Mouse (Mus musculus): Measurements from ENCODE around the gene Csnk1d. TPM values are rescaled to one million over a fixed set of nuclear protein-coding genes. Genes with fewer than 3 reads are reported as not detected.

Gene Csnk1d
- polyA plus RNA-seq, 1 experiment from 2014 or later, result 134 TPM

DNA sequence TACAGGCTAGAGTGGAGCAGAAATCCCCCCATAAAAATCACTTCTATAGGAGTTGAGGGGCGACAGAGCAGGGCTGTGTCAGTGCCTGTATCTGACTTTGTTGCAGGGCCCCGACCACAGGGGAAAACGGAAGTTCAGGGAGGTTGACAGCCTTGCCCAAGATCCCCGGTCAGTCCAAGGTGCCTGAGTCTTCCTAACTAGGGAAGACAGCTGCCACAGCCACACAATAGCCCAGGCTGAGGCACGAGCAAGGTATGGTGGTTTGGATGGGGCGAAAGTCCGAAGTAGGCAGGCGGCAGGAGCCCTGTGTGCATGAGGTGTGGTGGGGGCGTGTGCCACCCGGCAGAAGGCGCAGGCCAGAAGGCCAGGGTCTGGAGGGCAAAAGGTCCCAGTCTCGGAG, 42.8 kb downstream of the Csnk1d start, which contains the start of gene Slc16a3:
Gene Slc16a3 (plus strand): TSS at position 153 of the 400 bp plus-strand sequence.
- Histone ChIP-seq H3K36me3 (peaks cover 15% of the 10 kb centered on the region), H3K27me3 (ENCODE audit: insufficient read depth, poor library complexity, severe bottlenecking) (0 out of 2 replicates have a peak, but pooled peaks cover 3% of the 10 kb centered on the region), H3K4me1 (replicated peaks) (peaks cover 54% of the 10 kb centered on the region), H3K27ac (peak within 1 kb of the TSS; percentile 93), H3K9me3 (no peaks in the 10 kb centered on the region), H3K4me3 (peak within 1 kb of the TSS; percentile 73)
- no peak for DNase-seq (ENCODE audit: low spot score)
- WGBS, result 31% methylated on average over 12 of the region's 12 CpGs

DNA sequence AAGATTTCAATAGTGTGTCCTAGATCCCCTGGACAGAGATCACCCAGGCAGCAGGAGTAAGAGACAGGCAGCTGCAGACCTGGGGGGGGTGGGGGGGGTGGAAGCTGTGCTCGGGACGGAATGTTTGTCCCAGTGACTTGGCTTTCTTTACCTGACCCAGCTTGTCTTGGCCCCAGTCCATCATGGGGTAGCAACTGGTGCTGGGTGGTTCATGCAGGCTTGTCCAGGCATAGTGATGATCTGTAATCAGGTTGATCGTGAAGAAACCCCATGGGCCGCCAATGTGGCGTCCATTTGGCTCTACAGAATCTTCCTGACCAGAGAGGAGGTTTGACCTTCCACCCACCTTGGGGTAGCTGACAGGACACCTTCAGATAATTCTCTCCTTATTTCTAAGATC, 45.2 kb downstream of the Csnk1d start:
- Histone ChIP-seq H3K4me3 (no peak overlapping the region), H3K4me1 (replicated peaks) (peaks cover 33% of the 10 kb centered on the region), H3K27ac (no peak overlapping the region), H3K36me3 (no peaks in the 10 kb centered on the region), H3K9me3 (no peaks in the 10 kb centered on the region), H3K27me3 (ENCODE audit: insufficient read depth, poor library complexity, severe bottlenecking) (0 out of 2 replicates have a peak, but pooled peaks cover 3% of the 10 kb centered on the region)
- 92% methylated on average over 5 of the region's 5 CpGs for WGBS
- no peak for DNase-seq (ENCODE audit: low spot score)

DNA sequence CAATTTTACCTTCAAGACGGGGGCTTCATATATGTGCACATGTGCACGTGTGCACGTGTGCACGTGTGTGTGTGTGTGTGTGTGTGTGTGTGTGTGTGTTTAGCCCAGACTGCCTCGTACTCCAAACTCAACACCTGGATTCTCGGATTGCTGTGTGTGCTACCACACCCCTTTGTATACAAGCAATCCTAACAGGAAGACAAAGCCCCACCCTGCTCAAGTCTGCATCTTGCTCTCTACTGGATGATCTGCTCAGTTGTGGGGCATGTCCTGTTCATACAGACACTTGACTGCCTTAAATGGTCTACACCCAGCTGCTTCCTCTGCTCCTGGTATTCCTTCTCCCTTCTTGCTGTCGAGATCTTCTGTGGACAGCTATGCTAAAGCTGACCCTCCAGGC, 45.9 kb downstream of the Csnk1d start:
- DNase-seq (ENCODE audit: low spot score), result no peak
- Histone ChIP-seq H3K36me3 (no peaks in the 10 kb centered on the region), H3K27me3 (ENCODE audit: insufficient read depth, poor library complexity, severe bottlenecking) (0 out of 2 replicates have a peak, but pooled peaks cover 3% of the 10 kb centered on the region), H3K4me3 (no peak overlapping the region), H3K9me3 (no peaks in the 10 kb centered on the region), H3K27ac (no peak overlapping the region), H3K4me1 (replicated peaks) (peaks cover 26% of the 10 kb centered on the region)
- 83% methylated on average over 7 of the region's 7 CpGs for WGBS

DNA sequence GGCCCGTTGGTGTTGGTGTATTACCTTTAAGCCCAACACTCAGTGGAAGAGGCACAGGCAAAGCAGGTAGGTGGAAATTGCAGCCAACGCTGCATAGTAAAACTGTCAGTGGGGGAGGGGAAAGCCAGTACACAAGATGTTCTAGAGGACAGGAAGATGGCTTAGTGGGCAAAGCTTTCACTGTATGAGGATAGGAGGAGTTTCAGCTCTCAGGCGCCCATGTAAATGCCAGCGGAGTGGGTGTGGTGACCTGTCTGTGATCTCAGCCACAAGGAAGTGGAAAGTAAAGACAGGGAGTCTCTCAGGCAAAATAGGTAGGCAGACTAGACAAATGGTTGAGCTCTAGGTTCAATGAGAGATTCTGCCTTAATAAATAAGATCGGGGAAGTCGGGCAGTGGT, 50.2 kb downstream of the Csnk1d start:
- Histone ChIP-seq H3K36me3 (no peaks in the 10 kb centered on the region), H3K27me3 (ENCODE audit: insufficient read depth, poor library complexity, severe bottlenecking) (0 out of 2 replicates have a peak, but pooled peaks cover 3% of the 10 kb centered on the region), H3K4me3 (no peak overlapping the region), H3K27ac (no peak overlapping the region), H3K4me1 (replicated peaks) (peaks cover 10% of the 10 kb centered on the region), H3K9me3 (no peaks in the 10 kb centered on the region)
- 88% methylated on average over 6 of the region's 6 CpGs for WGBS
- no peak for DNase-seq (ENCODE audit: low spot score)

DNA sequence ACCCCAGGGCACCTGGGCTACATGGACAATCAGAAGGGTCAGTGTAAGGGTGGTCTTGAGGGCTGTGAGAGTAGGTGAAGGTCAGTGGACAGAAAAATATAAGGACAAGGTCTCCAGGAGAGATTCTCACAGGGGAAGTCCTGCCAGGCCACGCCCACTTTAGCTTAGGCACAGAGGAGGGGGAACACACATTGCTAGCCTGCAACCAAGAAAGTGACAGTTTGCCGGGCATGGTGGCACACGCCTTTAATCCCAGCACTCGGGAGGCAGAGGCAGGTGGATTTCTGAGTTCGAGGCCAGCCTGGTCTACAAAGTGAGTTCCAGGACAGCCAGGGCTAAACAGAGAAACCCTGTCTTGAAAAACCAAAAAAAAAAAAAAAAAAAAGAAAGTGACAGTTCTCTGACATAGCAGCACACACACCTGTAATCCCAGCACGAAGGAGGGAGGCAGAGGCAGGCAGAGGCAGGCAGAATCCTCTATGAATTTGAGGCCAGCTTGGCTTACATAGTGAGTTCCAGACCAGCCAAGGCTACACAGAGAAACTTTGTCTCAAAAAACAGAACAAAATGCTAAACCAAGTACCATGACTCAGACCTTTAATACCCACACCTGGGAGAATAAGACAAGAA, 51.3 kb downstream of the Csnk1d start:
- DNase-seq (ENCODE audit: low spot score), result no peak
- H3K27me3 ChIP-seq (ENCODE audit: insufficient read depth, poor library complexity, severe bottlenecking), result no peaks in the 10 kb centered on the region
- H3K4me3 ChIP-seq, result no peak overlapping the region
- no peaks in the 10 kb centered on the region for H3K36me3 ChIP-seq
- no peak overlapping the region for H3K27ac ChIP-seq
- peaks cover 10% of the 10 kb centered on the region for H3K4me1 ChIP-seq (replicated peaks)
- no peaks in the 10 kb centered on the region for H3K9me3 ChIP-seq
- WGBS, result 58% methylated on average over 6 of the region's 6 CpGs

DNA sequence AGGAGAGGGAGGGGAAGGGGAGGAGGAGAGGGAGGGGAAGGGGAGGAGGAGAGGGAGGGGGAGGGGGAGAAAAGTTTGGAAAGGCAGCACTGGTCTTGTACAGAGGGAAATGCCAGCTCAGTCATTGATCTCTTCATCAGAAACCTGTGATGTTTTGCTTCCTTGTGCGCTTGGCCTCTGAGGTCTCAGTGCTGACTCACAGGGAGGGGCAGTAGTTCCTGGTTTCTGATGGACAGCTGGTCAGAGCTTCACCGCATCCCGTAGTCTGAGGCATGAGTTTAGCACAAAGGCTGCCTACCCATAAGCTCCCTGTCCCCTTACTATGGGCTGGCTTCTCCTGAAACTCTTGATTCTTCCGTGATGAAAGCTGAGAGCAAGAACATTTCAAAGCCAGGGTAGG, 52.3 kb downstream of the Csnk1d start:
- Histone ChIP-seq H3K9me3 (no peaks in the 10 kb centered on the region), H3K36me3 (no peaks in the 10 kb centered on the region), H3K27ac (no peak overlapping the region), H3K4me3 (no peak overlapping the region), H3K4me1 (replicated peaks) (peaks cover 10% of the 10 kb centered on the region), H3K27me3 (ENCODE audit: insufficient read depth, poor library complexity, severe bottlenecking) (no peaks in the 10 kb centered on the region)
- DNase-seq (ENCODE audit: low spot score), result no peak
- WGBS, result 42% methylated on average over 4 of the region's 4 CpGs

DNA sequence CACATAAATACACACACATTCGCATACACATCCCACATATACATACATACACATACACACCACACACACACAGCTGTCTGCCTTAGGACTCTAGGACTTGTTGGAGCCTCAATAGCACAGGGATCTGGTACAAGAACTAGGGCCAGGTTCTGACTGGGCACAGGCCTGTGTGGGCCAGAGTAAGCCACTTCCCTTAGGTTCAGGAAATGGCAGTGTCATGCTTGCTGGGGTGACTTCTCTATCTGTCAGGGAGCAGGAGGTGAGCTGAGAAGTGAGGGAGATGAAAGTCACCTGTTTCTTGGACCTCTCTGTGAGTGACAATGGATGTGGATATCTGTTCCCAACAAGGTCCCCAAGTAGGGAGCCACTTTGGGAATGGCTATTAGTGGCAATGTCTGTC, 53.2 kb downstream of the Csnk1d start:
- H3K4me3 ChIP-seq, result no peak overlapping the region

DNA sequence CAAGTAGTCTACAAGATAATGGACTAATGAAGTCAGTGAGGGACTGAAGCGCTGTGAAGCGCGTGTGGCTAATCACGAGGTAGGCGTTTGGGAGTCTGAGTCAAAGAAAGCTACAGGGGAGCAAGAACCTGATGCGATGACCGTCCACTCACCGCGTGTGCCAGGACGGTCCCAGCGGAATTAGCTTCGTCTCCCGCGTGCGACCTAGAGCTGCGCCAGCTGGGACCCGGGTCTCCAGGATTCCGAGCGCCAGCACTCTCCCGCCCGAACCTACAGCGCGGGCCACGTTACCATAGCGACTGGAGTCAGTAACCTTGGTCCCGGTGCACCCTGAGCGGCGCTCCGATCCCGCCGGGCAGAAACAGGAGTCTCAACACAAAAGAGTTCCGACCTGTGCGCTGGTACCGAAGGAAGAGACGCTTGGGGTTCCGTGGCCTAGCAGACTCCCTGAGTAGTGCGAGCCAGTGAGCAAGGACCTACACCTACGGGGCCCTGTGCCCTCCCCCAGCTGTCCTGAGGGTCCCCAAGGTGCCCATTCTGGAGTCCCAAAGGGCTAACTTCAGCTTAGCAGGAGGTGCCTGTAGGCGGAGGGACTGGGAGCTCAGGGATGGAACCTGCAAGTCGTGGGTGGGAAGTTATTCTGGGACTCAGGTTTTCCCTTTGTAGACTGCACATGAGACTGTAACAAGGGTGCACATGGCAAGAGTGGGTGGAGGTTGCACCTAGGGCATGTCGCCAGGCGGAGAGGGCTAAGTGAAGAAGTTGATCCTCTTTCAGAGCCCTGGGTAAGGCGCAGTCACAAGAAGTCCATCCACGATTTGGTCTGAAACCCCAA, 58.3 kb downstream of the Csnk1d start, which contains the start of gene Ccdc57:
Gene Ccdc57 (minus strand): TSS at position 309 of the 835 bp plus-strand sequence.
- peak within 1 kb of the TSS; percentile 92 for H3K27ac ChIP-seq

More for the DNA sequence above, 53.2 kb downstream of the Csnk1d start:
- 96% methylated on average over 1 of the region's 1 CpGs for WGBS
- H3K27ac ChIP-seq, result no peak overlapping the region
- H3K27me3 ChIP-seq (ENCODE audit: insufficient read depth, poor library complexity, severe bottlenecking), result no peaks in the 10 kb centered on the region
- no peaks in the 10 kb centered on the region for H3K9me3 ChIP-seq
- H3K36me3 ChIP-seq, result no peaks in the 10 kb centered on the region
- H3K4me1 ChIP-seq (replicated peaks), result peaks cover 14% of the 10 kb centered on the region
- DNase-seq (ENCODE audit: low spot score), result no peak

DNA sequence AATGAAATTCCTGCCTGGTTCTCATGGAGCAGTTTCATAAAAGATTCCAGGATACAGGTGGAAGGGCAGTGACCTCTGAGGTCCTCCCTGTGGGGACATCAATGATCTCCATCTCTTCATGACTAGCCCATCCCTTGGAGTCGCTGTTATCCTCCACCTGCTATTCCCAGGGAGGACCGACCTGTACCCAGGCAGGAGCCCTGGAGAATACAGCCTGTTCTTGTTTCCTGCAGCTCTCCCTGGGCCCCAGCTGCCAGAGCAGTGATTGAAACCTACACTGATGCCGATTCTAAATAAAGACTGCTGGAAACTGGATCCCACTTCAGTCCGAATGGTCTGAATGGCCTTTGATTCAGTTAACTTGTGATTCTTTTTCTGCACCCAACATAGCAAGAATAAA, 59.7 kb downstream of the Csnk1d start:
- peaks cover 13% of the 10 kb centered on the region for H3K4me1 ChIP-seq (replicated peaks)
- peaks cover 10% of the 10 kb centered on the region for H3K36me3 ChIP-seq
- no peaks in the 10 kb centered on the region for H3K27me3 ChIP-seq (ENCODE audit: insufficient read depth, poor library complexity, severe bottlenecking)
- H3K27ac ChIP-seq, result no peak overlapping the region
- DNase-seq (ENCODE audit: low spot score), result no peak
- H3K4me3 ChIP-seq, result no peak overlapping the region
- 96% methylated on average over 4 of the region's 4 CpGs for WGBS
- H3K9me3 ChIP-seq, result no peaks in the 10 kb centered on the region

More for the DNA sequence above, 58.3 kb downstream of the Csnk1d start, which contains the start of gene Ccdc57:
- H3K9me3 ChIP-seq, result no peaks in the 10 kb centered on the region
- peaks cover 9% of the 10 kb centered on the region for H3K36me3 ChIP-seq
- H3K27me3 ChIP-seq (ENCODE audit: insufficient read depth, poor library complexity, severe bottlenecking), result no peaks in the 10 kb centered on the region
- DNase-seq (ENCODE audit: low spot score), result peak; percentile 89
- peak within 1 kb of the TSS; percentile 73 for H3K4me3 ChIP-seq
- peaks cover 13% of the 10 kb centered on the region for H3K4me1 ChIP-seq (replicated peaks)
- WGBS, result 9% methylated on average over 44 of the region's 44 CpGs

DNA sequence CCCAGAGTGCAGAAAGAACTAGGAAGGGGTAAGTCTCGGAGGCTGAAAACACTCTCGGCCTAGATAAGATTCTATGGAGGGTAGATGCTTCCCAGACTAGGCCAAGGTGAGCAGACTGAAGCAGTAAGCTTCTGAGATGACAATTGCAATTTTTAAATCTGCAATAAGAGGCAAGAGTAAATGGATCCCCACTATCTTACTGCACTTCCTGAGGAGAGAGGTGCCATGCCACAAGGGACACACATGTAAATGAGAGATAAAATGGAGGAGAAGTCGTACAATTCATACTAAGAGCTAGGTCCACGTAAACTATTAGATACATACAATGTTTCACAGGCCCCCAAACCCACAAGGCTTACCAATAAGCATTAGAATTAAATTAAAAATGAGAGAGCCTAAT, 62.7 kb downstream of the Csnk1d start:
- DNase-seq (ENCODE audit: low spot score), result no peak
- H3K9me3 ChIP-seq, result no peaks in the 10 kb centered on the region
- 91% methylated on average over 4 of the region's 4 CpGs for WGBS
- H3K27me3 ChIP-seq (ENCODE audit: insufficient read depth, poor library complexity, severe bottlenecking), result no peaks in the 10 kb centered on the region
- H3K36me3 ChIP-seq, result peaks cover 40% of the 10 kb centered on the region
- H3K4me3 ChIP-seq, result no peak overlapping the region
- H3K27ac ChIP-seq, result no peak overlapping the region
- H3K4me1 ChIP-seq (replicated peaks), result peaks cover 13% of the 10 kb centered on the region

DNA sequence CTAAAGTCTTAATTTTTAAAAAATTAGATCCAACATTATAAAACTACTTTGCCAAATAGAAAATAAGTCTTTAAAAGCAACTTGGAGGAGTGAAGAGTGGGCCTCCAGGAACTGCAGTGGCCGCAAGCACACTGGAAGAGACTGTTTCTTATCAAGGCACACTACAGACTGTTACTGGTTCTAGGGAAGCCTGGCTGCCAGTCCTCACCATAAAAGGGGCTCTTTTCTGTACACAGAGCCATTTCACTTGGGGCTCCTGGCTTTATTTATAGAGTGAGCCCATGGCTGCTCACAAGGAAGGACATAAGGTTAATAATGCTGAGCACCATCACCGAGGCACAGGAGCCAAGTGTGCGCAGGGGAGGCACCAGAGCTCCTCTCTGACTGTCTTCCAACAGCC, 68.6 kb downstream of the Csnk1d start:
- Histone ChIP-seq H3K27ac (no peak overlapping the region), H3K4me1 (replicated peaks) (no peaks in the 10 kb centered on the region), H3K4me3 (no peak overlapping the region), H3K9me3 (no peaks in the 10 kb centered on the region), H3K27me3 (ENCODE audit: insufficient read depth, poor library complexity, severe bottlenecking) (no peaks in the 10 kb centered on the region), H3K36me3 (peaks cover 89% of the 10 kb centered on the region)
- no peak for DNase-seq (ENCODE audit: low spot score)
- WGBS, result 95% methylated on average over 3 of the region's 3 CpGs

DNA sequence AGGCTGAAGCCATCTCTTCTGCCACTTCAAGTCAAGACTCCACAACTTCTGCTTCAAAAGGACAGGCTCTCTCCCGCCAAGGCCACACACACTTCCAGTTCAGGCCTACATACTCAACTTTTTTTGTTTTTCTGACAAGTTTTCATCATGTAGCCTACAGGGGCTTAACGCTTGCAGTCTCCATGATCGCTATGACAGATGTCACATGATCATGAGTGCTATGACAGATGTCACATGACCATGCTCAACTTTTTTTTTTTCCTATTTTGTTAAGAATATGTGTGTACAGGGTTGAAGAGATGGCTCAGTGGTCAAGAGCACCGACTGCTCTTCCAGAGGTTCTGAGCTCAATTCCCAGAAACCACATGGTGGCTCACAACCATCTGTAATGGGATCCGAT, 73.4 kb downstream of the Csnk1d start:
- no peak for DNase-seq (ENCODE audit: low spot score)
- Histone ChIP-seq H3K9me3 (no peaks in the 10 kb centered on the region), H3K36me3 (peaks cover 93% of the 10 kb centered on the region), H3K27ac (no peak overlapping the region), H3K4me3 (no peak overlapping the region), H3K27me3 (ENCODE audit: insufficient read depth, poor library complexity, severe bottlenecking) (no peaks in the 10 kb centered on the region), H3K4me1 (replicated peaks) (no peaks in the 10 kb centered on the region)
- 96% methylated on average over 5 of the region's 5 CpGs for WGBS

DNA sequence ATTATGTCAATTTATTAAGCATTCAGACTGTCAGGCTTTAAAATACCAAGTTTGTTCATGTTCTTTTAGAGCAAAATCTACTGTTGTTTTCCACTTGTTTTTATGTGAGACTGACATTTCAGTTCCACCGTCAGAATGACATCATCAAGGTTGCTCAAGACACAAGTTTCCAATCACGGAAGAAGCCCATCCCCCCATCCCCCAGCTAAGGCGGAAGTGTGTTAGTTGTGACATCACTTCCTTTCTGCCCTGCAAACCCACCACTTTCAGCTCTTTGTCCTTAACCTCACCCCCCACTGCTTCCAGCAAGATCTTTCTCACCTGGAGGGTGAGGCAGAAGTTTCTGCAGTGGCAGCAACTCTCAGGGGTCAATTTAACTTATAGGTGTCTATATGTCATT, 74.7 kb downstream of the Csnk1d start:
- no peak overlapping the region for H3K27ac ChIP-seq

More for the DNA sequence above, 74.7 kb downstream of the Csnk1d start:
- Histone ChIP-seq H3K4me3 (no peak overlapping the region), H3K9me3 (no peaks in the 10 kb centered on the region), H3K27me3 (ENCODE audit: insufficient read depth, poor library complexity, severe bottlenecking) (no peaks in the 10 kb centered on the region), H3K36me3 (peaks cover 80% of the 10 kb centered on the region), H3K4me1 (replicated peaks) (no peaks in the 10 kb centered on the region)
- DNase-seq (ENCODE audit: low spot score), result no peak
- 84% methylated on average over 3 of the region's 3 CpGs for WGBS
